Mouse (Mus musculus): ENCODE data around the gene Rhebl1. TPM values are rescaled to one million over a fixed set of nuclear protein-coding genes. Genes with fewer than 3 reads are reported as not detected.
"Not testable (repeated sequence)": the region's sequence is repeated elsewhere in the genome, so short reads cannot be mapped to it uniquely, and the experiment has no call there.

Gene Rhebl1
- polyA plus RNA-seq (2012; rRNA removed) = 24.6 and 40.8 TPM in 2 replicates

- TF ChIP-seq CTCF (IDR thresholded peaks at IDR 0.05; ENCODE audit: borderline replicate concordance, extremely low read depth, insufficient read depth, insufficient read length) = no peak
- no peak for TF ChIP-seq POLR2A (IDR thresholded peaks at IDR 0.05; ENCODE audit: borderline replicate concordance, extremely low read depth, insufficient read depth, insufficient read length, poor library complexity, severe bottlenecking)
- DNase-seq (ENCODE audit: low read depth) = peak; percentile 39
Measured at GRCm38 (mm10) chr15:98893940-98894745, at the start of gene Rhebl1. TSS of gene Rhebl1 (minus strand) at chr15:98894540.

- no peak for DNase-seq (ENCODE audit: low read depth)
- TF ChIP-seq CTCF (IDR thresholded peaks at IDR 0.05; ENCODE audit: borderline replicate concordance, extremely low read depth, insufficient read depth, insufficient read length) = no peak
- no peak for TF ChIP-seq POLR2A (IDR thresholded peaks at IDR 0.05; ENCODE audit: borderline replicate concordance, extremely low read depth, insufficient read depth, insufficient read length, poor library complexity, severe bottlenecking)
Measured at GRCm38 (mm10) chr15:98943133-98943532, 48.8 kb upstream of the Rhebl1 start.

- no peak for DNase-seq (ENCODE audit: low read depth)
- TF ChIP-seq POLR2A (IDR thresholded peaks at IDR 0.05; ENCODE audit: borderline replicate concordance, extremely low read depth, insufficient read depth, insufficient read length, poor library complexity, severe bottlenecking) (no peak), CTCF (IDR thresholded peaks at IDR 0.05; ENCODE audit: borderline replicate concordance, extremely low read depth, insufficient read depth, insufficient read length) (no peak)
Measured at GRCm38 (mm10) chr15:98942081-98942480, 47.7 kb upstream of the Rhebl1 start.

GRCm38 (mm10) chr15:98941539-98941938, 47.2 kb upstream of the Rhebl1 start:
- DNase-seq (ENCODE audit: low read depth) = no peak
- TF ChIP-seq POLR2A (IDR thresholded peaks at IDR 0.05; ENCODE audit: borderline replicate concordance, extremely low read depth, insufficient read depth, insufficient read length, poor library complexity, severe bottlenecking) (no peak), CTCF (IDR thresholded peaks at IDR 0.05; ENCODE audit: borderline replicate concordance, extremely low read depth, insufficient read depth, insufficient read length) (no peak)

GRCm38 (mm10) chr15:98940816-98941215, 46.5 kb upstream of the Rhebl1 start:
- peak; percentile 71 for DNase-seq (ENCODE audit: low read depth)
- no peak for TF ChIP-seq POLR2A (IDR thresholded peaks at IDR 0.05; ENCODE audit: borderline replicate concordance, extremely low read depth, insufficient read depth, insufficient read length, poor library complexity, severe bottlenecking)
- TF ChIP-seq CTCF (IDR thresholded peaks at IDR 0.05; ENCODE audit: borderline replicate concordance, extremely low read depth, insufficient read depth, insufficient read length) = no peak

- TF ChIP-seq POLR2A (IDR thresholded peaks at IDR 0.05; ENCODE audit: borderline replicate concordance, extremely low read depth, insufficient read depth, insufficient read length, poor library complexity, severe bottlenecking) (peak; percentile 51; the same call in 1 of the 2 replicates), CTCF (IDR thresholded peaks at IDR 0.05; ENCODE audit: borderline replicate concordance, extremely low read depth, insufficient read depth, insufficient read length) (no peak)
- DNase-seq (ENCODE audit: low read depth) = peak; percentile 96
Measured at GRCm38 (mm10) chr15:98934217-98934839, 40.0 kb upstream of the Rhebl1 start, which contains the start of gene Tuba1b. TSS of gene Tuba1b (minus strand) at chr15:98934565.

GRCm38 (mm10) chr15:98933833-98934216, 39.5 kb upstream of the Rhebl1 start:
- TF ChIP-seq CTCF (IDR thresholded peaks at IDR 0.05; ENCODE audit: borderline replicate concordance, extremely low read depth, insufficient read depth, insufficient read length) = no peak
- TF ChIP-seq POLR2A (IDR thresholded peaks at IDR 0.05; ENCODE audit: borderline replicate concordance, extremely low read depth, insufficient read depth, insufficient read length, poor library complexity, severe bottlenecking) = no peak
- DNase-seq (ENCODE audit: low read depth) = peak; percentile 99

GRCm38 (mm10) chr15:98933004-98933671, 38.8 kb upstream of the Rhebl1 start:
- DNase-seq (ENCODE audit: low read depth) = not testable (repeated sequence)

- DNase-seq (ENCODE audit: low read depth) = no peak
- TF ChIP-seq POLR2A (IDR thresholded peaks at IDR 0.05; ENCODE audit: borderline replicate concordance, extremely low read depth, insufficient read depth, insufficient read length, poor library complexity, severe bottlenecking) = no peak
- no peak for TF ChIP-seq CTCF (IDR thresholded peaks at IDR 0.05; ENCODE audit: borderline replicate concordance, extremely low read depth, insufficient read depth, insufficient read length)
Measured at GRCm38 (mm10) chr15:98930998-98931397, 36.7 kb upstream of the Rhebl1 start.

GRCm38 (mm10) chr15:98930017-98930734, 35.8 kb upstream of the Rhebl1 start:
- no peak for DNase-seq (ENCODE audit: low read depth)
- TF ChIP-seq POLR2A (IDR thresholded peaks at IDR 0.05; ENCODE audit: borderline replicate concordance, extremely low read depth, insufficient read depth, insufficient read length, poor library complexity, severe bottlenecking) = no peak
- TF ChIP-seq CTCF (IDR thresholded peaks at IDR 0.05; ENCODE audit: borderline replicate concordance, extremely low read depth, insufficient read depth, insufficient read length) = no peak
